Mouse (Mus musculus) retina, postnatal 1 day (tissue): ENCODE measurements at regions not wholly inside any gene's neighbourhood (a gene's known extent, or its start where the extent isn't known, plus 50 kb on each side); places are given as distances from the start of the nearest gene placed in this dataset.

ENCODE experiments used
- DNase-seq: peaks from one replicate; pipeline ENCODE4 v3.0.0-alpha.2; 2012

GRCm38 (mm10) chr2:75607010-75607915 lies 51.8 kb upstream of the Hnrnpa3 start:
- no peak for DNase-seq

GRCm38 (mm10) chr2:75607958-75608357 lies 51.1 kb upstream of the Hnrnpa3 start:
- DNase-seq = no peak

- no peak for DNase-seq
These were observed 50.6 kb upstream of the Hnrnpa3 start for GRCm38 (mm10) chr2:75608482-75608881.

- DNase-seq = peak; percentile 48
These were observed 49.7 kb upstream of the Hnrnpa3 start for GRCm38 (mm10) chr2:75609150-75609946.
